Mouse (Mus musculus) neural tube, embryonic 14.5 days (tissue): Measurements from ENCODE around the gene Olfr724. TPM values are rescaled to one million over a fixed set of nuclear protein-coding genes. Genes with fewer than 3 reads are reported as not detected.
"Not testable (repeated sequence)": the region's sequence is repeated elsewhere in the genome, so short reads cannot be mapped to it uniquely, and the experiment has no call there.

ENCODE experiments used
- ATAC-seq: fragments of 200-750 bp; cut with Nextera tagmentation; 2 replicates; pipeline ENCODE4 v1.8.0; 2017; ENCODE audit warnings: low read depth, mild to moderate bottlenecking, moderate TSS enrichment, moderate library complexity
- H3K27ac ChIP-seq: fragments of 300-500 bp; sonication (generic); 2 replicates; pipeline ENCODE4 v1.5.1; 2014; ENCODE audit warnings: low read depth, mild to moderate bottlenecking, control low read depth, low read length, moderate library complexity, mixed read lengths
- H3K27me3 ChIP-seq: fragments of 300-500 bp; sonication (generic); 2 replicates; pipeline ENCODE4 v1.6.1; 2014; ENCODE audit warnings: low read length; ENCODE audit not compliant: control insufficient read depth, insufficient read depth
- H3K36me3 ChIP-seq: fragments of 300-500 bp; sonication (generic); 2 replicates; pipeline ENCODE4 v1.6.1; 2014; ENCODE audit warnings: low read length, mixed read lengths; ENCODE audit not compliant: control insufficient read depth, insufficient read depth
- H3K4me1 ChIP-seq: fragments of 300-500 bp; sonication (generic); 2 replicates; pipeline ENCODE4 v1.6.1; 2014; ENCODE audit warnings: low read length; ENCODE audit not compliant: control insufficient read depth, insufficient read depth
- H3K4me2 ChIP-seq: fragments of 300-500 bp; sonication (generic); 2 replicates; pipeline ENCODE4 v1.6.1; 2014; ENCODE audit warnings: mild to moderate bottlenecking, low read depth, low read length, control low read depth
- H3K4me3 ChIP-seq: fragments of 300-500 bp; sonication (generic); 2 replicates; pipeline ENCODE4 v1.5.1; 2014; ENCODE audit warnings: low read depth, low read length, control low read depth, mixed read lengths
- H3K9ac ChIP-seq: fragments of 300-500 bp; sonication (generic); replicated peaks from 2 replicates; pipeline ENCODE4 v1.6.1; 2014; ENCODE audit warnings: low read depth, mild to moderate bottlenecking, control low read depth, low read length, mixed read lengths
- H3K9me3 ChIP-seq: fragments of 300-500 bp; sonication (generic); 2 replicates; pipeline ENCODE4 v1.6.1; 2016; ENCODE audit warnings: low read length; ENCODE audit not compliant: control insufficient read depth
- WGBS: fragments of 180-500 bp; shearing (Covaris S2); extraction: QIAGEN DNeasy Blood & Tissue Kit; methylation state at CpG from one replicate; pipeline ENCODE4 v1.1.7; 2014; 5-methylcytosine and 5-hydroxymethylcytosine counted together
- polyA plus RNA-seq: library from polyadenylated mRNA; unstranded; fragments of >200 nt; fragmentation: Nextera tagmentation; extraction: Ambion mirVana; gene quantifications from 2 replicates; pipeline ENCODE4 v1.2.1, GENCODE M21; 2014

Gene Olfr724
- not detected in 2 replicates for polyA plus RNA-seq

- H3K36me3 ChIP-seq, ATAC-seq, H3K27ac ChIP-seq, H3K4me2 ChIP-seq, H3K4me1 ChIP-seq, H3K9ac ChIP-seq, H3K27me3 ChIP-seq, H3K4me3 ChIP-seq, H3K9me3 ChIP-seq: not testable (repeated sequence)
- 80% methylated on average over 1 of the region's 1 CpGs for WGBS
Observed at GRCm38 (mm10) chr14:49963174-49963573, at the start of gene Olfr724. Gene Olfr724 (minus strand): TSS chr14:49963274.

GRCm38 (mm10) chr14:49955890-49956289 lies 7.2 kb downstream of the Olfr724 start:
- no peak overlapping the region for H3K27ac ChIP-seq
- no peak for ATAC-seq
- H3K36me3 ChIP-seq: no peaks in the 10 kb centered on the region
- no peaks in the 10 kb centered on the region for H3K4me1 ChIP-seq
- no peak overlapping the region for H3K4me3 ChIP-seq
- H3K4me2 ChIP-seq: no peak overlapping the region
- no peaks in the 10 kb centered on the region for H3K9me3 ChIP-seq
- H3K9ac ChIP-seq: no peak overlapping the region
- H3K27me3 ChIP-seq: no peaks in the 10 kb centered on the region
- WGBS: 43% methylated on average over 2 of the region's 2 CpGs

GRCm38 (mm10) chr14:49931687-49932086 lies 31.4 kb downstream of the Olfr724 start, which contains the start of gene Olfr723:
Gene Olfr723 (minus strand): TSS chr14:49931787.
- not testable (repeated sequence) for H3K36me3 ChIP-seq, H3K9ac ChIP-seq, H3K9me3 ChIP-seq, H3K27me3 ChIP-seq, ATAC-seq, H3K4me3 ChIP-seq, H3K4me2 ChIP-seq, H3K27ac ChIP-seq, H3K4me1 ChIP-seq

Other genes with a start within 250 kb of the Olfr724 start
- 25.5 and 38.6 TPM in 2 replicates for gene Armh4, start 179.9 kb downstream of the Olfr724 start, polyA plus RNA-seq
- gene Olfr722, start 61.3 kb downstream of the Olfr724 start, polyA plus RNA-seq: not detected in 2 replicates
- not detected in 2 replicates for gene Olfr723, start 31.5 kb downstream of the Olfr724 start, polyA plus RNA-seq
- not detected in 2 replicates for gene Olfr725, start 77.1 kb upstream of the Olfr724 start, polyA plus RNA-seq
- gene Olfr726, start 127.7 kb upstream of the Olfr724 start, polyA plus RNA-seq: not detected in 2 replicates
- not detected in 2 replicates for gene Olfr727, start 159.9 kb upstream of the Olfr724 start, polyA plus RNA-seq
- not detected in 2 replicates for gene Olfr728, start 179.4 kb upstream of the Olfr724 start, polyA plus RNA-seq
- not detected in 2 replicates for gene Olfr729, start 189.6 kb upstream of the Olfr724 start, polyA plus RNA-seq
- gene Olfr730, start 224.9 kb upstream of the Olfr724 start, polyA plus RNA-seq: not detected in 2 replicates